Mouse (Mus musculus): ENCODE measurements around the gene Serpinc1. TPM values are rescaled to one million over a fixed set of nuclear protein-coding genes. Genes with fewer than 3 reads are reported as not detected.

Serpinc1 gene
- polyA plus RNA-seq (2017; shearing (Covaris generic)) = 10 to 100 TPM in 1 of 2 experiments, 1 to 10 TPM in 1; 3.0 to 16.1 TPM

GRCm38 (mm10) chr1:160978071-160978735, at the start of gene Serpinc1:
TSS of gene Serpinc1 (plus strand) at chr1:160978585.

GRCm38 (mm10) chr1:161034435-161035280, 56.3 kb downstream of the Serpinc1 start, which contains the start of gene Zbtb37:
TSS of gene Zbtb37 (minus strand) at chr1:161034849.

Other genes starting within 250 kb of the Serpinc1 start
- 100 to 1,000 TPM; 194 to 331 TPM for gene Rabgap1l, start 185.4 kb upstream of the Serpinc1 start, polyA plus RNA-seq (2017; shearing (Covaris generic))
- gene Rc3h1, start 72.2 kb upstream of the Serpinc1 start, polyA plus RNA-seq (2017; shearing (Covaris generic)) = 10 to 100 TPM; 10.2 to 14.2 TPM
- 10 to 100 TPM in 1 of 2 experiments, 1 to 10 TPM in 1; 9.2 to 10.3 TPM for gene Zbtb37, start 56.3 kb downstream of the Serpinc1 start, polyA plus RNA-seq (2017; shearing (Covaris generic))
- gene Dars2, start 92.1 kb downstream of the Serpinc1 start, polyA plus RNA-seq (2017; shearing (Covaris generic)) = 10 to 100 TPM; 12.3 to 12.8 TPM
- gene Cenpl, start 92.1 kb downstream of the Serpinc1 start, polyA plus RNA-seq (2017; shearing (Covaris generic)) = 10 to 100 TPM; 12.2 to 16.6 TPM
- gene Klhl20, start 152.9 kb downstream of the Serpinc1 start, polyA plus RNA-seq (2017; shearing (Covaris generic)) = 10 to 100 TPM; 26.8 to 30.0 TPM
- gene Ankrd45, start 164.1 kb downstream of the Serpinc1 start, polyA plus RNA-seq (2017; shearing (Covaris generic)) = under 1 TPM; 0.20 to 0.29 TPM
- under 1 TPM in 1 of 2 experiments, not detected in 1; 0.13 TPM for gene Tex50, start 180.7 kb downstream of the Serpinc1 start, polyA plus RNA-seq (2017; shearing (Covaris generic))

All from inflammation-experienced regulatory T-cells (primary cell).